Mouse (Mus musculus) embryo, embryonic 11 days (tissue): ENCODE measurements around the gene Prkcb.

Source experiments
- DNase-seq: peaks from one replicate; pipeline ENCODE4 v3.0.0-alpha.2; 2015

Gene Prkcb

GRCm38 (mm10) chr7:122410873-122411272, 122.3 kb downstream of the Prkcb start:
- no peak for DNase-seq

DNA sequence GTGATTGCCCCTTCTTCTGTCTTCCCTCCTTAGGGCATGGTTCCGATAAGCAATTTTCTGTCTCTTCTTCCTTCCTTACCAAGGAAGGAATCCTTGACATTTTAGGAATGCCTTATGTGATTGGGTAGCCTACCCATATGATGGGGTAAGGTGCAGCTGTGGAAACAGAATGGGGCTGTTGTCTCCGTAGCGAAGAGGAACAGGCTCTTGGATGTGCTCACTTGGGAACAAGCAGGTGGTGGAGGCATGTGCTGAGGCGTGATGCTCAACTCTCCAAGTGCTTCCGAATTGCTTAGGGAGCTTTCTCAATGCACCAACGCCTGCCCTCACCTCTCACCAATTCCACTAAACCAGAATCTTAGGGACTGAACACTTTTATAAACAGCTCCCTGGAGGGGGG, 124.7 kb downstream of the Prkcb start:
- no peak for DNase-seq

- DNase-seq, result no peak
Observed at GRCm38 (mm10) chr7:122414146-122414545, 125.6 kb downstream of the Prkcb start.

DNA sequence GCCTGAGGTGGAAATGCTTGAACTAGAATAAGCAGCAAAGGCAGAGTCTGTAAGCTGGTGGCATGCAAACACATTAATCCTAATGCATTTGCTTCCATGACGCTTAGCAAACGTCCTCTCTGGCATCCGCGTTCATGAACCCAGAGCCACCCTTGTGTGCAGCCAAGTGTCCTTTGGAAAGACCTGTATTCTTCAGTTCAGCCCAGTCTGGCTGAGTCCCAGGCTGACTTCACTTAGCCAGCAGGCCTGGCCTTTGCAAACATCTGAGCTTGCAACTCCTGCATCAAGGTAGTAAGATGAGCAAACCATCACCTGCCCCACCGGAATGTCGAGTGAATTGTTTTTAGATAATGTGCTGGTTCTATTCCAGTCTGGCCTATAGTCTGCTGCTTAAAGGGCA, 126.1 kb downstream of the Prkcb start:
- no peak for DNase-seq

DNA sequence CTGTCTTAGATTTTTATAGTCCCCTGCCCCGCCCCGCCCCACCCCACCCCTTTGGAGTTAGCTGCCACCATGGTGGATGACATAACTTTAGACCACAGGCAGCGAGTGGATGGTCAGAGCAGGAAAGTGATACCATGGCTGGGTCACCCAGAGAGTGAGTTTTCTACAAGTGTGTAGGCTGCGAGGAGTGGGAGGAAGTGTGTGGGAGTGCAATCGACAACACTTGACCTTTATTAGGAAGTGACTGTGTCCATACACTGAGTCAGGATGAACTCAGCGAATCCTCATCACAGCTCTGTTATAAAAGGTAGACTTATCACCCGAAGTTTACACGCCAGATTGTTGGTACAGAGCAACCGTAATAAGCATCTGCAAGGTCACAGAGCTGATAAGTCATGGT, 126.8 kb downstream of the Prkcb start:
- DNase-seq, result no peak

- no peak for DNase-seq
Observed at GRCm38 (mm10) chr7:122415904-122416303, 127.4 kb downstream of the Prkcb start.

- no peak for DNase-seq
Observed at GRCm38 (mm10) chr7:122418551-122418950, 130.0 kb downstream of the Prkcb start.

GRCm38 (mm10) chr7:122423816-122424215, 135.3 kb downstream of the Prkcb start:
- no peak for DNase-seq

DNA sequence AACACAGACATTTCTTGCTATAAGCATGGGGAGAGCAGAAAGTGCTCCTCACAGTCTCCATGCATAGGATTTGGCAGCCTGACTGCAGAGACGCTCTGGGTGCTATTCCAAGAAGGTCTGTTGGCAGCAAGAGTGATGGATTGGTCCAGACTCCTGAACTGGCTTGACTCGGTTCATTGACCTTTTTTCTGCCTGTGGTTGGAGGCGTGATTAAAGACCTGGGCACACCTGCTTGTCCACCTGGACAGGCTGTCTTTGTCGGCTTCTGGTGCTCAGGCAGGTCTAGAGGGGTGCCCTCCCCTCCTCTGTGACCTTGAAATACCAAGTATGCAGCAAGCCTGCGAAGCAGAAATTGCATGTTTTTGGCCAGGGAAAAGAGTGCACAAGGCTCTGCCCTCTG, 140.6 kb downstream of the Prkcb start:
- DNase-seq, result no peak

GRCm38 (mm10) chr7:122432401-122432800, 143.8 kb downstream of the Prkcb start:
- DNase-seq, result no peak

- DNase-seq, result no peak
Observed at GRCm38 (mm10) chr7:122433377-122433776, 144.8 kb downstream of the Prkcb start.

- DNase-seq, result no peak
Observed at GRCm38 (mm10) chr7:122434941-122435340, 146.4 kb downstream of the Prkcb start.

DNA sequence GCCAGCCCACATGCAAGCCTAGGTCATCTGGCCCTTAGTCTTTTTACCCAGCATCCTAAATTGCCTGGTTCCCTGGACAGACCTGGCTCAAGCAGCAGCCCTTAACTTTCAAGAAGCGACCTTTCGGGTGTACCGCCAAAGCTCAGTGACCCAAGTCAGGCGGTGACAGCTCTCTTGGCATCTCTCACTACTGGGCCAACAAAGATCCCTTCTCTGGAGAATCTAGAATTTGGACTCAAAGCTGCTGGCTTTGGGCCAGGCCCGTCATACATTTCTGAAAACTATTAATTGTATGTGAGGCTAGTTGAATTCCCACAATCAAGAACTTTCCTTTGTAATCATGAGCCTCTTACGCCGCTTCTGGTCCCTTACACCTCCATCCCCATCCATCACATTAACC, 147.0 kb downstream of the Prkcb start:
- no peak for DNase-seq

DNA sequence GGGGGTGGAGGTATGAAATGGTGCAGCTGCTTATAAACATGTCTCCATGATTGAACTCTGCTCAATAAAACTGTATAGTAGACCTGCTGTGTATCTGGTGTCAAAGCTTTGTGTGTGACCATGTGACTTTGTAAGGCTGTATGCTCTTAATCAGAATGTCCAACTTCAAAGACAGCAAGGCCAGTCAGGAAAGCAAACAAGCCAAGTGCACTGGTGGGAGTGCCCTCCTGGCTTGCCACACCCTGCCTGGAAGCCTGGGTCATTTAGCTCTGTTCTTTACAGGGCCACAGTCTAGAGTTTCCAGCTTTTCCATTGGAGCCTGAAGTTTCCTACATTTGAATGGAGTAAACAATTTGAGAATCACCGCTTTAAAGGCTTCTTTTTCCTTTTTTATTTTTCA, 148.8 kb downstream of the Prkcb start:
- DNase-seq, result no peak

DNA sequence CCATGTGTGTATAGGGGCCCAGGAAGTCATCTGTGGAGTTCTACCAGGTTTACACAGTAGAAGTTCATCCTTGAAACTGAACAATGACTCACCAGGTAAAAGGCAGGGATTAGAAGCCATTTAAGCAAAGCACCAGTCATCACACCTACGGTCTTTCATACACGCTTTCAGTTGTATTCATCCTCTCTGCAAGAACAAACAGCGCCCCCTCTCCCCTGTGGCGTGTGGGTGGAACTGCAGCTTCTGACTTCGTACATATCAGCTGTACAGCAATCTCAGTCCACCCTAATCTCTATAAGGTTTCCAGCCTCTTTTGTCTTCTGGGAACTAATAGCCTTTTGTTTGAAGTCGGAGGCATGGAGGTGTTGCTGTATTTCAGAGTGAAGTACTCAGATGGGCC, 156.5 kb downstream of the Prkcb start:
- DNase-seq, result peak; percentile 52

DNA sequence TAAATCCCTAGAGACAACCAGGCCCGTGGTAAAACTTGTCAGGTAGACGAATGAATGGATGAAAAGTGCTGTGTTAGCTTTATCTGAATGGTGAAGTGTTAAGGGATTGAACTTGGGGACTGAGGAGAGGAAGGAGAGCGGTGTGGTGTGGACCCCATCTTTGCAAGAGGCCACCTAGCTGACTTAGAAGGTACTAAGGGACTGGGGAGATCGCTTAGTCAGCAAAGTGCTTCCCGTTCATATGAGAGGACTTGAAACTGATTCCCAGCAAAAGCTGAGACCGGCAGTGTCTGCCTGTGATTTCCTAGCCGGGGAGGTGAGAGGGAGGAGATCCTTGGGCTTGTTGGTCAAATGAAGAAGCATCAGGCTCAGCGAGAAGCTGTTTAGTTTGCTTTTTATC, 164.1 kb downstream of the Prkcb start:
- no peak for DNase-seq

DNA sequence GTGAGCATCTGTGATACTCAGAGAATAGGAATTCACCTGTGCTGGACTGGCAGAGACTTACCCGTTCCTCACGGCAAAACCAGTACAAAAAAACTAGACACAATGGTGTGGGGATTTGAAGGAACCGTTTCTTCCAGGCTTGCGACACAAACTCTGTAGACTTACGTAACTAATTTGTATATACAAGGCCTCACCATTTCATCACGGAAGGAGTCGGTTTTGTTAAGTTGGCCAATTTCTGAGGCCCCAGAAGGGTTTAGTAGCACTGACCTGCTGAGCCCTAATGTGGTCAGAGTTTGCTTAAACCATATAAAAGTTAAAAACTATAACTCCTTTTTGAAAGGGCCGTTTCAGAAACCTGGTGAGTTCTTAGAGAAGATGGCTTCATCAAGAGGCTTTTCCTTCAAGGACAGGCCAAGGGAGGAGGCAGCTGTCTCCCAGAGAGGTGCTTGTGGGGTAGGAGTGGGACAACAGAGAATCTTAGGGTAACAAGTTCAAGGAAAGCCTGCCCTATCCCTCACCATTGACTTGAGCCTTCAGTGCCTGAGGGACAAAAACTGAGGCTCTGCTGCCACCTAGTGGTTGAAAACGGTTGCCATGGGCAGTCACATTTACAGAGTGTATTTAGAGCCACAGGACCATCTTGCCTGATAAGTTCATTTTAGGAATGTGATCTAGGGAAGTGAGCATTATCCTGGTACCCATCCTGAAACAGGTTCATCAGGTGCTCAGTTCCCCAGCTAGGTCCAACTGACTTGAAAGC, 170.8 kb downstream of the Prkcb start:
- DNase-seq, result peak; percentile 86

DNA sequence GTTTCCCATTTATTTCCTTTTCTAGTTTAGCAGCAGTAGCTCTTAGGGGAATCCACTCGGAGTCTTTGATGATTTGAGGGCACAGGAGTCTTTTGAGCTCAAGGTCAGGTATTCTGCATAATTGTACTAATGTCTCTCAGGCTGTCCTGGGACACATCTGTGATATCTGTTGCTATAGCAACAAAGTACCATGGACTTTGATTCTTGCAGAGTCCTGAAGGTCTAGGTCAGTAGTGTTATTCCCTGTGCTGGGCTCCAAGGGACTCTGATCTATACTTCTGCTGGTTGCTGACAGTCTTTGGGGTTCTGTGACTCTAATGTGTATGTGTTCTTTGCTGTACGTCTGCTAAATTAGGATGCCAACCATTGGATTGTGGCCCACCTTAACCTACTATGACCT, 171.5 kb downstream of the Prkcb start:
- DNase-seq, result no peak

DNA sequence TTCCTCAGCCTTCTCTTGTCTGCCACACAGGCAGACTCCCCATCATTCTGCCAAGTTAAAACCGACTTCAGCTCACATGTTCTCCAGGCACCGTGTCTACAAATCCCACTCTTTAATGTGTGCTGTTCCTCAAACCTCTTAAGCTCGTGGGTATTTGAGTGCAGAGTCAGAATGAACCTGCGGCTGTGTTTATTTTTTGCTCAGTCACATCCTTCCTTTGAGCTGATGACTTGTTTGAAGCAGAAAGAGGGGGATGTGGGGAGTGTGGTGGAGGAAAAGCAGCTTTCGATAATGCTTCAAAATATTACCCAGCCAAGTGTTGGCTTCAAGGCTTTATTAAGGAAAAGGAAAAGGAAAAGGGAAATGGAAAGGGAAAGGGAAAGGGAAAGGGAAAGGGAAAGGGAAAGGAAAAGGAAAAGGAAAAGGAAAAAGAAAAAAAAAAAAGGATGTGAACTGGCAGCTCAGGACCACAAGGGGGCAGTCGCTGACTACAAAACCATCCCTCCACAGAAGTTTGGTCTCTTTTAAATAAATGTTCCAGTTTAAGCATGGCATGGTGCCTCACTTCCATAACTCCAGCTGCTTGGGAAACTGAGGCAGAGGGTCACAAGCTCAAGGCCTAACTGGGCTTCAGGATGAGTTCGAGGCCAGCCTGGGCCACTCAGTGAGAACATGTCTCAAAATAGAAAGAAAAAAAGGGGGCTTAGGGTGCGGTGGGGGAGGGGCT, 177.4 kb downstream of the Prkcb start:
- DNase-seq, result peak; percentile 49

- DNase-seq, result no peak
Observed at GRCm38 (mm10) chr7:122466722-122467121, 178.2 kb downstream of the Prkcb start.

- DNase-seq, result no peak
Observed at GRCm38 (mm10) chr7:122467831-122468230, 179.3 kb downstream of the Prkcb start.

DNA sequence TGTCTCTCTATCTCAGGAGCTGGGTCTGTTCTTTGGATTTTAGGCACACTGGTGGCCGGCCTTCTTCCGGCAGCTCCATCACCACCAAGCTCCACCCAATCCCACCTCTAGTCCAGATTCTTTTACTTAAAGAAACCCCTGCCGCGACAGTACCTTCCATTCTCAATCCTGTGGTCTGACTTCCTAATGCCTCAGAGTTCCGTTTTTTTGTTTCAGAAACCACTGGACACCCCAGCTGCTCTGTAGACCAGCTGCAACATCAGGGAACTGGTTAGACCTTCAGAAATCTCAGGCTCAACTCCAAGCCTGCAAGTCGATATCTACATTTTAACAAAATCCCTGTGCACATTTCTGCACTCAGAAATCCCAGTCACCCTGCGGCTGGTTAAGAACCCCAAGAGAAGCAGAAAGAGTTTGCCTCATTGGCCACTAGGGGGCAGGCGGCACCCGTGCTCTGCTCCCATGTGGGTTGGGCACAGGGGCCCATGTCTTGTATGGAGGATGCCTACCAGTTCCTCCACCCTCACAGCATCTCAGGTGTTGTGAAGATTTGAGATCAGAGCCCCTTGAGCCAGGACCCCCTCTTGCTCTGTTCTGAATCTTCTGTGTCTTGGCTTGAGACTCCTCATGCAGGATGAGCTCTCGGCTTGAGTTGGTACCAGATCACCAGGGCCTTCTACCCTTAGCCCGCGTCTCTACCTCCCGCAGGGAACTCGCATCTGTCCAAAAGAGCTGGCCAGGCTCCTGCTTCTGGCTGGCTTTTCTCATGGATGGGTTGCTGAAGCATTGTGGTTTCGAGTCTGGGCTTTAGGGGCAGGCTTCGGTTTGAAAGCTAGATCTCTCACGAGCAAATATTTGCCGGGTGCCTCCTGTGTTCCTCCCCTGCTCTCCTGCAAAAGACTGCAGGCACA, 182.1 kb downstream of the Prkcb start:
- DNase-seq, result peak; percentile 79

DNA sequence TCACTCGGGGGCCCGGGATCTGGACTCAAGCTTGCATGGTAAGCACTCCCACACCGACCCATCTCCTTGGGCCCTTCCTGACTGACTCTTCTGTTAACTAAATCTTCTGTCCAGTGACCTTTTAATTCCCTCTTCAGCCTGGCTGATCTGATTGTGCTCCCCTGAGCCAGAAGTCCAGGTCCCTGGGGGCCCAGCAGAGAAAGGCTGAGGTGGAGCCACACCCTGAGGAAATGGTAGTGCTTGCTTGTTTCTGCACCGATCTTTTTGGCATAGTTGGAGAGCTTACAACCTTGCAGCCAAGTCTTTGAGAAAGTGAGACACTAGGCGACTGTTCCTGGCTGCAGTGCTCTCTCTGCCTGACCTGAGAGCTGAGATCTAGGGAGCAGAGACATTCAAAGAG, 183.7 kb downstream of the Prkcb start:
- DNase-seq, result no peak

GRCm38 (mm10) chr7:122475038-122475437, 186.5 kb downstream of the Prkcb start:
- DNase-seq, result no peak
